Mouse (Mus musculus) forebrain, embryonic 12.5 days (tissue): ENCODE measurements around the gene Snrpf. TPM values are rescaled to one million over a fixed set of nuclear protein-coding genes. Genes with fewer than 3 reads are reported as not detected.

Source experiments
- ATAC-seq: fragments of 200-750 bp; cut with Nextera tagmentation; 2 replicates; pipeline ENCODE4 v1.8.0; 2017; ENCODE audit warnings: moderate TSS enrichment; ENCODE audit not compliant: low FRiP score
- H3K27ac ChIP-seq: fragments of 300-500 bp; sonication (generic); 2 replicates; pipeline ENCODE4 v1.5.1; 2016; ENCODE audit warnings: mild to moderate bottlenecking
- H3K27me3 ChIP-seq: fragments of 300-500 bp; sonication (generic); 2 replicates; pipeline ENCODE4 v1.6.1; 2016; ENCODE audit warnings: mild to moderate bottlenecking
- H3K36me3 ChIP-seq: fragments of 300-500 bp; sonication (generic); replicated peaks from 2 replicates; pipeline ENCODE4 v1.6.1; 2016; ENCODE audit warnings: mild to moderate bottlenecking
- H3K4me1 ChIP-seq: fragments of 300-500 bp; sonication (generic); 2 replicates; pipeline ENCODE4 v1.6.1; 2016
- H3K4me2 ChIP-seq: fragments of 300-500 bp; sonication (generic); 2 replicates; pipeline ENCODE4 v1.6.1; 2016; ENCODE audit warnings: mild to moderate bottlenecking, moderate library complexity
- H3K4me3 ChIP-seq: fragments of 300-500 bp; sonication (generic); replicated peaks from 2 replicates; pipeline ENCODE4 v1.5.1; 2016; ENCODE audit warnings: mild to moderate bottlenecking
- H3K9ac ChIP-seq: fragments of 300-500 bp; sonication (generic); 2 replicates; pipeline ENCODE4 v1.6.1; 2016; ENCODE audit warnings: mild to moderate bottlenecking
- H3K9me3 ChIP-seq: fragments of 300-500 bp; sonication (generic); 2 replicates; pipeline ENCODE4 v1.6.1; 2016
- WGBS: fragments of 180-500 bp; shearing (Covaris S2); methylation state at CpG from one replicate; pipeline ENCODE4 v1.1.7; 2016; 5-methylcytosine and 5-hydroxymethylcytosine counted together
- polyA plus RNA-seq: library from polyadenylated mRNA; unstranded; fragments of >200 nt; fragmentation: Nextera tagmentation; extraction: Ambion mirVana; gene quantifications from 2 replicates; pipeline ENCODE4 v1.2.1, GENCODE M21; 2016

Snrpf gene
- polyA plus RNA-seq = 155 and 156 TPM in 2 replicates

- Histone ChIP-seq H3K27me3 (no peaks in the 10 kb centered on the region), H3K4me2 (peak within 1 kb of the TSS; percentile 89), H3K4me3 (peak within 1 kb of the TSS; percentile 83), H3K27ac (peak within 1 kb of the TSS; percentile 84), H3K9ac (peak within 1 kb of the TSS; percentile 87), H3K9me3 (no peaks in the 10 kb centered on the region), H3K36me3 (peaks cover 34% of the 10 kb centered on the region), H3K4me1 (peaks cover 19% of the 10 kb centered on the region)
- under 1% methylated on average over 61 of the region's 63 CpGs for WGBS
- ATAC-seq = peak; percentile 93
Measured at GRCm38 (mm10) chr10:93589281-93589848, at the start of gene Snrpf. Gene Snrpf (minus strand): TSS chr10:93589706.

- H3K9ac ChIP-seq = no peak overlapping the region
- H3K9me3 ChIP-seq = no peaks in the 10 kb centered on the region
- H3K4me2 ChIP-seq = no peak overlapping the region
- no peak overlapping the region for H3K27ac ChIP-seq
- WGBS = 39% methylated on average over 9 of the region's 9 CpGs
- H3K4me3 ChIP-seq = no peak overlapping the region
- ATAC-seq = no peak
- peaks cover 7% of the 10 kb centered on the region; the same call in 1 of the 2 replicates for H3K27me3 ChIP-seq
- no peaks in the 10 kb centered on the region for H3K36me3 ChIP-seq
- peaks cover 8% of the 10 kb centered on the region for H3K4me1 ChIP-seq
Measured at GRCm38 (mm10) chr10:93635941-93636340, 46.4 kb upstream of the Snrpf start.

- Histone ChIP-seq H3K4me2 (no peak overlapping the region), H3K27ac (no peak overlapping the region), H3K36me3 (no peaks in the 10 kb centered on the region), H3K27me3 (peaks cover 7% of the 10 kb centered on the region; the same call in 1 of the 2 replicates), H3K9ac (no peak overlapping the region), H3K4me3 (no peak overlapping the region), H3K4me1 (no peaks in the 10 kb centered on the region; the same call in 1 of the 2 replicates), H3K9me3 (no peaks in the 10 kb centered on the region)
- WGBS = 89% methylated on average over 2 of the region's 2 CpGs
- no peak for ATAC-seq
Measured at GRCm38 (mm10) chr10:93633971-93634370, 44.5 kb upstream of the Snrpf start.

- H3K9me3 ChIP-seq = no peaks in the 10 kb centered on the region
- H3K27me3 ChIP-seq = peaks cover 7% of the 10 kb centered on the region; the same call in 1 of the 2 replicates
- 89% methylated on average over 5 of the region's 5 CpGs for WGBS
- no peak overlapping the region for H3K4me2 ChIP-seq
- no peaks in the 10 kb centered on the region for H3K36me3 ChIP-seq
- no peak overlapping the region for H3K9ac ChIP-seq
- H3K27ac ChIP-seq = no peak overlapping the region
- no peak for ATAC-seq
- no peak overlapping the region for H3K4me3 ChIP-seq
- no peaks in the 10 kb centered on the region; the same call in 1 of the 2 replicates for H3K4me1 ChIP-seq
Measured at GRCm38 (mm10) chr10:93633563-93633962, 44.1 kb upstream of the Snrpf start.

GRCm38 (mm10) chr10:93632086-93632485, 42.6 kb upstream of the Snrpf start:
- no peak overlapping the region for H3K27ac ChIP-seq
- H3K4me2 ChIP-seq = no peak overlapping the region
- H3K4me1 ChIP-seq = no peaks in the 10 kb centered on the region; the same call in 1 of the 2 replicates
- H3K36me3 ChIP-seq = no peaks in the 10 kb centered on the region
- ATAC-seq = no peak
- peaks cover 7% of the 10 kb centered on the region; the same call in 1 of the 2 replicates for H3K27me3 ChIP-seq
- H3K9ac ChIP-seq = no peak overlapping the region
- WGBS = 78% methylated on average over 4 of the region's 4 CpGs
- no peak overlapping the region for H3K4me3 ChIP-seq
- H3K9me3 ChIP-seq = no peaks in the 10 kb centered on the region

- 94% methylated on average over 5 of the region's 5 CpGs for WGBS
- no peak for ATAC-seq
Measured at GRCm38 (mm10) chr10:93630310-93630709, 40.8 kb upstream of the Snrpf start.

GRCm38 (mm10) chr10:93624151-93624550, 34.6 kb upstream of the Snrpf start:
- Histone ChIP-seq H3K27ac (no peak overlapping the region), H3K4me3 (no peak overlapping the region), H3K9me3 (no peaks in the 10 kb centered on the region), H3K4me1 (no peaks in the 10 kb centered on the region), H3K9ac (no peak overlapping the region), H3K27me3 (no peaks in the 10 kb centered on the region), H3K36me3 (no peaks in the 10 kb centered on the region), H3K4me2 (no peak overlapping the region)
- no peak for ATAC-seq
- WGBS = 88% methylated on average over 10 of the region's 10 CpGs

More at GRCm38 (mm10) chr10:93630310-93630709, 40.8 kb upstream of the Snrpf start:
- peaks cover 4% of the 10 kb centered on the region; the same call in 1 of the 2 replicates for H3K27me3 ChIP-seq
- H3K4me2 ChIP-seq = no peak overlapping the region
- H3K27ac ChIP-seq = no peak overlapping the region
- H3K36me3 ChIP-seq = no peaks in the 10 kb centered on the region
- no peaks in the 10 kb centered on the region for H3K4me1 ChIP-seq
- no peak overlapping the region for H3K9ac ChIP-seq
- H3K9me3 ChIP-seq = no peaks in the 10 kb centered on the region
- H3K4me3 ChIP-seq = no peak overlapping the region

GRCm38 (mm10) chr10:93623725-93624124, 34.2 kb upstream of the Snrpf start:
- Histone ChIP-seq H3K4me3 (no peak overlapping the region), H3K4me1 (no peaks in the 10 kb centered on the region), H3K9ac (no peak overlapping the region), H3K27ac (no peak overlapping the region), H3K4me2 (no peak overlapping the region), H3K27me3 (no peaks in the 10 kb centered on the region), H3K9me3 (no peaks in the 10 kb centered on the region), H3K36me3 (no peaks in the 10 kb centered on the region)
- ATAC-seq = no peak
- 75% methylated on average over 9 of the region's 9 CpGs for WGBS

GRCm38 (mm10) chr10:93620438-93621179, 31.1 kb upstream of the Snrpf start:
- no peak overlapping the region for H3K27ac ChIP-seq
- no peak for ATAC-seq
- WGBS = 75% methylated on average over 7 of the region's 7 CpGs
- no peaks in the 10 kb centered on the region for H3K4me1 ChIP-seq
- H3K36me3 ChIP-seq = no peaks in the 10 kb centered on the region
- no peaks in the 10 kb centered on the region for H3K27me3 ChIP-seq
- H3K9ac ChIP-seq = no peak overlapping the region
- no peak overlapping the region for H3K4me3 ChIP-seq
- no peaks in the 10 kb centered on the region for H3K9me3 ChIP-seq
- H3K4me2 ChIP-seq = no peak overlapping the region

- Histone ChIP-seq H3K4me1 (no peaks in the 10 kb centered on the region), H3K4me3 (no peak overlapping the region), H3K36me3 (no peaks in the 10 kb centered on the region), H3K9me3 (no peaks in the 10 kb centered on the region), H3K9ac (no peak overlapping the region), H3K27me3 (no peaks in the 10 kb centered on the region), H3K27ac (no peak overlapping the region), H3K4me2 (no peak overlapping the region)
- no peak for ATAC-seq
- 82% methylated on average over 8 of the region's 8 CpGs for WGBS
Measured at GRCm38 (mm10) chr10:93614850-93615249, 25.3 kb upstream of the Snrpf start.

GRCm38 (mm10) chr10:93611419-93612007, 22.0 kb upstream of the Snrpf start:
- Histone ChIP-seq H3K4me3 (no peak overlapping the region), H3K4me1 (no peaks in the 10 kb centered on the region), H3K4me2 (no peak overlapping the region), H3K9me3 (no peaks in the 10 kb centered on the region), H3K36me3 (no peaks in the 10 kb centered on the region), H3K27ac (no peak overlapping the region), H3K27me3 (no peaks in the 10 kb centered on the region; the same call in 1 of the 2 replicates), H3K9ac (no peak overlapping the region)
- WGBS = 51% methylated on average over 18 of the region's 18 CpGs
- ATAC-seq = no peak

- no peaks in the 10 kb centered on the region; the same call in 1 of the 2 replicates for H3K27me3 ChIP-seq
- no peak overlapping the region for H3K4me2 ChIP-seq
- H3K9me3 ChIP-seq = no peaks in the 10 kb centered on the region
- no peak overlapping the region for H3K4me3 ChIP-seq
- H3K36me3 ChIP-seq = no peaks in the 10 kb centered on the region
- no peak overlapping the region for H3K27ac ChIP-seq
- WGBS = 86% methylated on average over 1 of the region's 1 CpGs
- H3K4me1 ChIP-seq = no peaks in the 10 kb centered on the region
- H3K9ac ChIP-seq = no peak overlapping the region
- no peak for ATAC-seq
Measured at GRCm38 (mm10) chr10:93610896-93611295, 21.4 kb upstream of the Snrpf start.
